Mouse (Mus musculus) testis, adult 2 months (tissue): ENCODE data around the gene Usp29. TPM values are rescaled to one million over a fixed set of nuclear protein-coding genes. Genes with fewer than 3 reads are reported as not detected.
"Not testable (repeated sequence)": the region's sequence is repeated elsewhere in the genome, so short reads cannot be mapped to it uniquely, and the experiment has no call there.

Source experiments
- H3K27ac ChIP-seq: fragments of 200-500 bp; 2 replicates; pipeline ENCODE4 v1.5.1; 2012; ENCODE audit warnings: low read depth, low read length; ENCODE audit not compliant: control insufficient read depth, insufficient read depth
- H3K27me3 ChIP-seq: fragments of 200-500 bp; 2 replicates; pipeline ENCODE4 v1.6.1; 2012; ENCODE audit warnings: mild to moderate bottlenecking, low read length, moderate library complexity; ENCODE audit not compliant: control insufficient read depth, insufficient read depth
- H3K36me3 ChIP-seq: fragments of 200-500 bp; 2 replicates; pipeline ENCODE4 v1.6.1; 2012; ENCODE audit warnings: mild to moderate bottlenecking, low read length; ENCODE audit not compliant: control insufficient read depth, insufficient read depth
- H3K4me1 ChIP-seq: fragments of 200-500 bp; 2 replicates; pipeline ENCODE4 v1.6.1; 2012; ENCODE audit warnings: low read length; ENCODE audit not compliant: control insufficient read depth, insufficient read depth
- H3K4me3 ChIP-seq: fragments of 200-500 bp; 2 replicates; pipeline ENCODE4 v1.5.1; 2012; ENCODE audit warnings: low read depth, mild to moderate bottlenecking, low read length, moderate library complexity, mixed read lengths; ENCODE audit not compliant: control insufficient read depth
- CTCF ChIP-seq: fragments of 200-500 bp; IDR thresholded peaks from 2 replicates; pipeline ENCODE4 v1.5.1; 2012; ENCODE audit warnings: low read depth, mild to moderate bottlenecking, inconsistent platforms, low read length, moderate library complexity; ENCODE audit not compliant: control insufficient read depth, insufficient read depth, insufficient replicate concordance
- POLR2A ChIP-seq: fragments of 200-500 bp; IDR thresholded peaks from 2 replicates; pipeline ENCODE4 v1.6.1; 2012; ENCODE audit warnings: low read depth, mild to moderate bottlenecking, inconsistent platforms, low read length, moderate library complexity; ENCODE audit not compliant: control insufficient read depth
- polyA plus RNA-seq: library from polyadenylated mRNA; depleted of rRNA; stranded (reverse); fragments of >200 nt; gene quantifications from 2 replicates; pipeline ENCODE4 v1.2.3, GENCODE M21; 2012

The Usp29 gene
- polyA plus RNA-seq, 1 experiment, result 0.26 TPM

DNA sequence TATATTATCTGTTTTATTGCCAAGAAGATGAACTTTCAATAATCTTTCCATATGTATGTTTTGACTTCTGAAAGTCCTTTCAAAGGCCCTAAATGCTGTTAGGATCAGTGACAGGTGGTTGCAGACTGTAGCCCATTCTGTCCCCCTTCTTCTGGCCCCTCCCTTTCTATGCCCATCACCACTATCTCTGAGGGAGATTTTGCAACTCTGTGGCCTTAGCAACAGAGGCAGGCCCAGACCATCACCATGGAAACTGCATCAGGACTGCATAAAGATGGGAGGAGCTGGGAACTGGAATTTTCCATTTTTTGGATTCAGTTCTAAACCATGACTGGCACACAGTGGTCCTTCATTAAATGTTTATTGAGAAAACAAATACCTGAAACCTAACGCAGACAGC, 139.2 kb downstream of the Usp29 start:
- no peaks in the 10 kb centered on the region for H3K36me3 ChIP-seq
- H3K27me3 ChIP-seq, result no peaks in the 10 kb centered on the region
- TF ChIP-seq CTCF, result no peak
- TF ChIP-seq POLR2A, result no peak
- H3K4me1 ChIP-seq, result peaks cover 2% of the 10 kb centered on the region
- no peak overlapping the region for H3K27ac ChIP-seq
- H3K4me3 ChIP-seq, result no peak overlapping the region

DNA sequence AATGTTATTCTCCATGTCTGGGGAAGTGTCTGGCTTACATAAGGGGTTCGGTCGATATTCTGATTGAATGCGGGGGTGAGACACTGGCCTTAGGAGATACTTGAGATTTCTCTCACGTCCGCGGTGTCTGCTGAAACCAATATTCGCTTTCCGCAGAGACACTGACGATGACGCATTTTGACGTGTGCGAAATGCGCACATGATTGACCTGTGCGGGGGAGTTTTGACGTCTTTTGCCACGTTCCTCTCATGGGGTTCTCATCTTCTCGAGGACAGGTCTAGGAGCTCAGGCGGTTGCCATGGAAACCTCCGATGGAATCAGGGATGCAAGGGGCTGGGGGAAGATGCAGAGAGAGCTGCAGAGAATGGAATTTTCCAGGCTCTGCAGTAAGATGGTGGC, 144.1 kb downstream of the Usp29 start:
- Histone ChIP-seq H3K4me3 (no peak overlapping the region), H3K27ac (no peak overlapping the region), H3K27me3 (no peaks in the 10 kb centered on the region), H3K4me1 (peaks cover 4% of the 10 kb centered on the region), H3K36me3 (no peaks in the 10 kb centered on the region)
- TF ChIP-seq CTCF (no peak), POLR2A (no peak)

DNA sequence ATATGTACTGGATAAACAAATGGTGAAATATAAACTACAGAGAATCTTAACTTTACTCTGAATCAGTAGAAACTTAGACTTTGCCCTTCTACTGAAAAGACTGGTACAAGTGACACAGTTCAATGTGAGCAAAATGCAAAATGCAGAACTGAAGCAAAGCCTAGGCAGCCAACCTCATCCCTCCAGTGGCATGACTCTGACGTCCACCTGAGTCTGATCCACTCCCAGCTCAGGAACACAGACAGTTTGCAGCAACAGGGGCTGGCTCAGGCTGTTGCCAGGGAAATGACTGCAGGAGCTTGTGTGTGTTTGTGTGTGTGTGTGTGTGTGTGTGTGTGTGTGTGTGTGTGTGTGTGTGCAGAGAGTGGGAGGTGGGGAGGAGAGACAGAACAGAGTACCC, 147.8 kb downstream of the Usp29 start:
- Histone ChIP-seq H3K27me3 (no peaks in the 10 kb centered on the region), H3K36me3 (no peaks in the 10 kb centered on the region), H3K4me3 (no peak overlapping the region), H3K27ac (no peak overlapping the region), H3K4me1 (peaks cover 4% of the 10 kb centered on the region)
- no peak for TF ChIP-seq CTCF
- TF ChIP-seq POLR2A, result no peak

DNA sequence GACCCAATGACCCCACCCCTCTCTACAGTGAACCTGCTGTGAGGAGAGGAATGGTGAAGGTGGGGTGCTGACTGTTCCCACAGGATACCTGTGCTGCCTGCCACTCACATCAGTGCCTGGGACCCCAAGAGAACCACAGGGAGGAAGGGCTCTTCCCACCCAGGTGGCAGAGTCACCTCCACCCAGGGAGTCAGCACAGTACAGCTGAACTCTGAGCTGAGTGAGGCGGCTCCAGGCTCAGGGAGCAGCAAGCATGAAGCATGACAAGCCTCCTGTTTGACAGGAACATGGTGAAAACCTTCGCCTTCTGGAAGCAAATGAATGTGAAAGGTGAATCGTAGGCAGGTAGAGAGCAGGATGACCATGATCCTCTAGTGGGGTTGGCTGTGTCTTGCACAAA, 148.5 kb downstream of the Usp29 start:
- H3K4me3 ChIP-seq, H3K27me3 ChIP-seq, H3K36me3 ChIP-seq, H3K27ac ChIP-seq, H3K4me1 ChIP-seq: not testable (repeated sequence)

DNA sequence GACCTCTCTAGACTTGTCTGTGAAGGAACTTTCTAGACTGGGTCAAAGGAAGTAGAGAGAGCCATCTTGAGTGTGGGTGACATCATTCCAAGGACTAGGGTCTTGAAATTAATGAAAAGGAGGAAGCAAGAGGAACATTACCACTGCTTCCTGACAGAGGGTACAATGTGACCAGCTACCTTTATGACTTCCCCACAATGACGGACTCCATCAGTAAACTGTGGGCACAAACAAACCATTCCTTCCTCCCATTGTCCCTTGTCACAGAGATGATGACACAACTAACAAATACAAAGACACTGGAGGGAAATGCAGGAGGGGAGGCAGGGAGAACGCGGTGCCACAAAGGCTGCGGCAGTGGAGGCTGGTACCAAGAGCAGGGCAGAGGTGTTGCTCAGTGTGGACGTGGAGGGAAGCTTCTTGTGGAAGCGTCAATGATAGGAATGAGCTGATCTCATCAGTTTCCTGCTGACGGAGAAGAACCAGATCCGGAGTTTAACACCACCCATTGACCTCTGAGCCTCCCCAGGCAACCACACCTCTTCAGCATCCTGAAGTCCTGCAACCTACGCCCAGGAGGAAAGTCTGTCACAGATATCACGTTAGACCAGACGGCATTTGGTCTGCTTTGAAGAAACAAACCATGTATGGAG, 149.3 kb downstream of the Usp29 start:
- Histone ChIP-seq H3K4me3 (no peak overlapping the region), H3K4me1 (peaks cover 1% of the 10 kb centered on the region), H3K27ac (no peak overlapping the region), H3K36me3 (no peaks in the 10 kb centered on the region), H3K27me3 (no peaks in the 10 kb centered on the region)
- TF ChIP-seq CTCF (no peak), POLR2A (no peak)

DNA sequence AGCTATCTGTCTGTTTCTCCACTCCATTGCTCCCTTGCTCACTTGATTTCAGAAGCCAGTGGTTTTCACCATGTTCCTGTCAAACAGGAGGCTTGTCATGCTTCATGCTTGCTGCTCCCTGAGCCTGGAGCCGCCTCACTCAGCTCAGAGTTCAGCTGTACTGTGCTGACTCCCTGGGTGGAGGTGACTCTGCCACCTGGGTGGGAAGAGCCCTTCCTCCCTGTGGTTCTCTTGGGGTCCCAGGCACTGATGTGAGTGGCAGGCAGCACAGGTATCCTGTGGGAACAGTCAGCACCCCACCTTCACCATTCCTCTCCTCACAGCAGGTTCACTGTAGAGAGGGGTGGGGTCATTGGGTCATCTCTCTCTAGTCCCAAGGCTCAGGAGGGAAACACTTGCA, 150.5 kb downstream of the Usp29 start:
- H3K4me1 ChIP-seq, H3K27ac ChIP-seq, H3K4me3 ChIP-seq, H3K36me3 ChIP-seq, H3K27me3 ChIP-seq: not testable (repeated sequence)

DNA sequence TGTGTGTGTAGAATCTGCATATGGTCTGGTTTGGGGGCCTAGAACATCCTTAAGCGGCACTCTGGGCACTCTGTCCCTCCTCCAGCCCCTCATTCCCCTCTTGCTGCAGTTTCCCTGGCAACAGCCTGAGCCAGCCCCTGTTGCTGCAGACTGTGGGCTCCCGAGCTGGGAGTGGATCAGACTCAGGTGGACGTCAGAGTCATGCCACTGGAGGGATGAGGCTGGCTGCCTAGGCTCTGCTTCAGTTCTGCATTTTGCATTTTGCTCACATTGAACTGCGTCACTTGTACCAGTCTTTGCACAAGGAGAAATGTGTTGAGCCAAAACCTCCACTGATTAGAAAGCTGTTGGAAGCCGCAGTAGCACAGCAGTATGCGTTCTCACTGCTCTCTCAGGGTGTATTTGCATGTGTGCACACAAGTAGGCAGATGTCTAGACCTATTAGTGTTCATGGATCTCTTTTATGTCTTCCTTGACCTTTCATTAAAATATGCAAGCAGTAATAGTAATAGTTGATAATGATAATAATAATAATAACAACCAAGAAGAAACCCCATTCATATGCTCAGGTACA, 151.2 kb downstream of the Usp29 start:
- Histone ChIP-seq H3K27ac (no peak overlapping the region), H3K4me1 (no peaks in the 10 kb centered on the region), H3K4me3 (no peak overlapping the region), H3K27me3 (no peaks in the 10 kb centered on the region), H3K36me3 (no peaks in the 10 kb centered on the region)
- TF ChIP-seq POLR2A, result no peak
- TF ChIP-seq CTCF, result no peak

DNA sequence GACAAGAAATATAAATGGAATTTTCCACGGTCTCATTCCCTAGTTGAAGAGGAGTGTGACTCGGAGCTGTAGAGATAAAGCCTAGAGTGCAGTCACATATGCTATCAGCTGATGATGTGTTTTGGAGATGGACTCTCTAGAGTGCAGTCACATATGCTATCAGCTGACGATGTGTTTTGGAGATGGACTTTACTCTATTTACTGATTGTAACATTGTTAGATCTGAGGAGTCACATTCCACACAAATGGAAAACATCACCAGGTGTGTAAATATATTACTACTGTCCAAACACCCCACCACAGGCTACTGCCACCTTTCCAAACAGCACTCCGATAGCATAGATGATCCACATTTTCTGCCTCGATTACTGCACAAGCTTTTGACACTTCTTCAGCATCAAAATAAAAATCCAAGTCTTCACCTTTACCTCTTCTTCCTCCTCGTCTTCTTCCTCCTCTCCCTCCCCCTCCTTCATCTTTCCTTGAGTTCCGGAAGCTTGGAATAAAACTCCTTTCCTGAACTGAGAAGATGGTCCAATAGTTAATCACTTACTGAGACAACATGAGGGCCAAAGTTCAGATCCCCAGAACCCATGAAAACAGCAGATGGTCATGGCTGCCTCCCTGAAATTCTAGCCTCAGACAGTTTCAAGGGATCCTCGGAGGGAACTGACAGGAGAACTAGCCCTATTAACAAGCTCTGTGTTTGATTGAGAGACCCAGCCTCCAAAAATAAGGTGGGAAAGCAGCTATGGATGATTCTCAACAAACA, 153.2 kb downstream of the Usp29 start:
- no peaks in the 10 kb centered on the region for H3K4me1 ChIP-seq
- H3K27ac ChIP-seq, result no peak overlapping the region
- no peak overlapping the region for H3K4me3 ChIP-seq
- TF ChIP-seq CTCF (no peak), POLR2A (no peak)
- H3K27me3 ChIP-seq, result no peaks in the 10 kb centered on the region
- no peaks in the 10 kb centered on the region for H3K36me3 ChIP-seq
